Comparison of ENCODE assay signal across 33 mouse cellular contexts in the genomic region with DNA sequence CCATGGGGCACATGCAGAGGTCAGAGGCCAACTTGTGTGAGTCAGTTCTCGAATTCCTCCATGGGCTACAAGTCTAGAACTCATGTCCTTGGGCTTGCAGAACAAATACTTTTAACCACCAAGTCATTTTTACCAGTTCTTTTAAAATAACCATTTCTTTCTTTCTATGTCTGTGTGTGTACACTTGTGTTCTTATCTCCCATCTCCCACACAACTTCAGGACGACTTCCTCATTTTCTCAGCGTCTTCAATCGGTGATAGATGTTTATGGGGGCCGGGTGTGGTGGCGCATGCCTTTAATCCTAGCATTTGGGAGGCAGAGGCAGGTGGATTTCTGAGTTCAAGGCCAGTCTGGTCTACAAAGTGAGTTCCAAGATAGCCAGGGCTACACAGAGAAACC. TPM values are rescaled to one million over a fixed set of nuclear protein-coding genes. Genes with fewer than 3 reads are reported as not detected.
"Had no signal": no experiment of that assay in that cellular context is flagged by ENCODE, and none has a peak within 500 bp of the region (broad histone marks: within the 10 kb centered on the region; RNA-seq: fewer than 3 reads in every experiment).

No protein-coding gene starts in this region.

- H3K9ac ChIP-seq: heart, embryonic 13.5 days; heart, embryonic 15.5 days; hindbrain, embryonic 12.5 days; hindbrain, embryonic 14.5 days; intestine, embryonic 15.5 days; limb, embryonic 12.5 days; liver, embryonic 13.5 days had no signal

- H3K36me3 ChIP-seq: heart, embryonic 13.5 days; heart, embryonic 15.5 days; hindbrain, embryonic 10.5 days; hindbrain, embryonic 12.5 days; intestine, embryonic 15.5 days; limb, embryonic 10.5 days; limb, embryonic 12.5 days; liver, embryonic 13.5 days had no signal

- H3K4me2 ChIP-seq: heart, embryonic 11.5 days; heart, embryonic 13.5 days; heart, embryonic 15.5 days; hindbrain, embryonic 12.5 days; hindbrain, embryonic 14.5 days; intestine, embryonic 15.5 days; limb, embryonic 12.5 days; liver, embryonic 11.5 days; liver, embryonic 13.5 days had no signal

- H3K4me1 ChIP-seq: heart, embryonic 13.5 days; heart, embryonic 15.5 days; hindbrain, embryonic 12.5 days; intestine, embryonic 15.5 days; limb, embryonic 10.5 days; limb, embryonic 12.5 days; liver, embryonic 13.5 days had no signal

- H3K9me3 ChIP-seq: heart, embryonic 15.5 days; hindbrain, embryonic 12.5 days; intestine, embryonic 15.5 days; limb, embryonic 10.5 days; limb, embryonic 12.5 days; liver, embryonic 13.5 days had no signal

- DNase-seq: gastrocnemius, postnatal 14 days; gastrocnemius, postnatal 36 days; heart, adult 2 months; heart, postnatal 14 days; heart, postnatal 4 days; kidney, adult 18-20 months; kidney, adult 8-10 months; kidney, postnatal 10 days; kidney, postnatal 25 days; liver, embryonic 13.5 days had no signal

- H3K27ac ChIP-seq: heart, adult 2 months; heart, embryonic 13.5 days; heart, embryonic 15.5 days; hindbrain, embryonic 10.5 days; hindbrain, embryonic 12.5 days; hindbrain, embryonic 14.5 days; intestine, embryonic 15.5 days; layer of hippocampus, adult 2 months; left cerebral cortex, adult 2 months; limb, embryonic 10.5 days; limb, embryonic 12.5 days; liver, embryonic 13.5 days had no signal

- ATAC-seq: hindbrain, embryonic 16.5 days; inflammation-experienced regulatory T-cells, adult 6 months; intestine, embryonic 15.5 days; intestine, postnatal 0 days had no signal

- H3K4me3 ChIP-seq: heart, adult 2 months; heart, embryonic 13.5 days; heart, embryonic 15.5 days; hindbrain, embryonic 10.5 days; hindbrain, embryonic 12.5 days; intestine, embryonic 15.5 days; layer of hippocampus, adult 2 months; left cerebral cortex, adult 2 months; limb, embryonic 10.5 days; limb, embryonic 12.5 days; liver, embryonic 13.5 days had no signal

RNA-seq across cellular contexts. Expression of a gene that starts 31.8 kb away (rescaled TPM):
- total RNA-seq: gastrocnemius, adult 18-20 months; gastrocnemius, postnatal 14 days; gastrocnemius, postnatal 36 days; heart, adult 2 months; heart, postnatal 14 days; heart, postnatal 4 days; layer of hippocampus, adult 2 months; layer of hippocampus, postnatal 10 days; layer of hippocampus, postnatal 25 days; left cerebral cortex, adult 2 months; left cerebral cortex, postnatal 14 days; left cerebral cortex, postnatal 36 days had no signal
- polyA plus RNA-seq: heart, embryonic 13.5 days; heart, embryonic 15.5 days; heart, postnatal 0 days; hindbrain, embryonic 10.5 days; hindbrain, embryonic 12.5 days; intestine, embryonic 15.5 days; intestine, postnatal 0 days; kidney, embryonic 14.5 days; kidney, embryonic 16.5 days; limb, embryonic 10.5 days; limb, embryonic 12.5 days; liver, embryonic 11.5 days; liver, embryonic 13.5 days had no signal
